Mouse (Mus musculus) heart, adult 2 months (tissue): ENCODE measurements around the gene Aak1.

Source experiments
- CTCF ChIP-seq: fragments of 200-600 bp; IDR thresholded peaks from 2 replicates; pipeline ENCODE4 v1.8.1; 2022; ENCODE audit warnings: antibody characterized with exemption, mild to moderate bottlenecking, moderate library complexity
- POLR2A ChIP-seq: fragments of 200-500 bp; IDR thresholded peaks from 2 replicates; pipeline ENCODE4 v1.6.1; 2011; ENCODE audit warnings: mild to moderate bottlenecking, low read depth, low read length, control low read depth; ENCODE audit not compliant: insufficient read depth

- TF ChIP-seq POLR2A (no peak), CTCF (peak; percentile 17; the same call in 1 of the 2 replicates)
These were observed 770 bp upstream of the Aak1 start for GRCm38 (mm10) chr6:86848580-86848914.
